Mouse (Mus musculus): Measurements from ENCODE around the gene Cadps.

DNA sequence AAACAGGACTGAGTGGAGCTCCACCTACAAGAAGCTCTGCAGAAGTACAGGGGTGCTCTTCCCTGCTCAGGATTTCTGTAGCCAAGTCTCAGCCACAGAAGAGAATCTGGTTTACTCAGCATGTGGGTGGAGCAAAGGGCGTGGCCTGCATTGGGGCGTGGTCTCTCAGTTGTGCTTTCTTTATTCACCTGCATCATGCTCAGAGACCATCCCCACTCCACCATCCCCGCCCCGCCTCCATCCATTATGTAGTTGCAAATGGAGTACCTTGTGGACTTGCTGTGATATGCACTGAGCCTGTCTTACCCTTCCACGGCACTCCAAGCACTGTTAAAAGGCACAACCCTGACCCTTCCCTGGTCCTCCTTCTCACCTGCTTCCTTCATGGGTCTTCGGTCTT is 271.5 kb downstream of the Cadps start:
- TF ChIP-seq CTCF (IDR thresholded peaks at IDR 0.05), result no peak
- no peak for TF ChIP-seq EP300 (IDR thresholded peaks at IDR 0.05; ENCODE audit: insufficient read depth, low read depth, low read length)
- no peak for TF ChIP-seq POLR2A (IDR thresholded peaks at IDR 0.05; ENCODE audit: insufficient read depth, low read depth, low read length)

Measured in heart, adult 2 months (tissue).